9 mouse cellular contexts compared by ENCODE assay signal in the genomic region with DNA sequence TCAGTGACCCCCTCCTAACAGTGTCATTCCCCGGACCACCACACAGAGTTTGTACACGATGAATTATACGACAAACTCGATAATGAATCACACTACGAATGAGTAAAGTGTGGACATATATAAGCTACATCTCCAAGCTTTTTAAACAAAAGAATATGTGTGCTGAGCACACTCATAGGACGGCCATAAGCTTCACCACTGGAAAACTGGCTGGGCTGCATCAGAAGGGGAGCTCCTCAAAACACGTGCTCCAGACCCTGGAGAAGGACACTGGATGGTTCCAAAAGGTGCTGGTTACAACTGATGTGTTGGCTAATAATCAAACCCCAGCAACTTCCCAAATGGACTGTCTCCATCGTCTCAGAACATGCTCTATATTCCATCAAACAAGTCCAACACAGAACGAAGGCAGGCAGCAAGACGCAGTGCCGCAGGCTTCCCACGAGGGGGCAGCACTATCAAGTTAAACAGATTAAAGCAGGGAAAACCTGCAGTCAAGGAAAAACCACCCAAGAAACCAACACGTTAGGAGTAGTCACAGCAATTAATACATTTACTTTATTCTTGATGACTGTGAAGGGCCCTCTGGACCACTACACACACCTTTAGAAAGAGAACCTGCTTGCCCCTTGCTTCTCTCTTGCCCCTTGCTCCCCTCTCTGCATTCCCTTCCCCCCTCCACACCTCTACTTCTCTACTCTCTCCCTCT. TPM values are rescaled to one million over a fixed set of nuclear protein-coding genes. Genes with fewer than 3 reads are reported as not detected.
DNase-seq lines count a peak whose midpoint lies in the region; ATAC-seq lines count a peak whose summit lies in the region.
"Had no signal": no experiment of that assay in that cellular context is flagged by ENCODE, and none has a peak within 500 bp of the region (broad histone marks: within the 10 kb centered on the region; RNA-seq: fewer than 3 reads in every experiment).

No protein-coding gene starts in this region.

- no peak overlapping the region for H3K4me2 ChIP-seq in liver, embryonic 12.5 days
- H3K4me2 ChIP-seq in neural tube, embryonic 11.5 days (ENCODE audit: low read depth) = no peak overlapping the region
- H3K4me2 ChIP-seq: embryonic facial prominence, embryonic 12.5 days had no signal

- peak; percentile 35; the same call in 1 of the 2 replicates for ATAC-seq in liver, embryonic 12.5 days
- ATAC-seq in neural tube, embryonic 11.5 days (ENCODE audit: insufficient read depth, low FRiP score, low TSS enrichment) = peak; percentile 40

- H3K4me3 ChIP-seq in liver, embryonic 12.5 days = no peak overlapping the region
- H3K4me3 ChIP-seq in neural tube, embryonic 11.5 days (ENCODE audit: low read depth, low read length) = no peak overlapping the region
- H3K4me3 ChIP-seq: embryonic facial prominence, embryonic 12.5 days had no signal

- H3K4me1 ChIP-seq in liver, embryonic 12.5 days = no peaks in the 10 kb centered on the region
- H3K4me1 ChIP-seq in neural tube, embryonic 11.5 days (ENCODE audit: control insufficient read depth, insufficient read depth, low read length) = no peaks in the 10 kb centered on the region

- H3K27me3 ChIP-seq in liver, embryonic 12.5 days (replicated peaks) = no peaks in the 10 kb centered on the region
- H3K27me3 ChIP-seq in neural tube, embryonic 11.5 days (ENCODE audit: control insufficient read depth, insufficient read depth, low read length) = no peaks in the 10 kb centered on the region
- H3K27me3 ChIP-seq: embryonic facial prominence, embryonic 12.5 days had no signal

- no peak overlapping the region for H3K27ac ChIP-seq in liver, embryonic 12.5 days
- H3K27ac ChIP-seq in neural tube, embryonic 11.5 days (ENCODE audit: low read depth, low read length) = no peak overlapping the region
- H3K27ac ChIP-seq: embryonic facial prominence, embryonic 12.5 days had no signal

- H3K9me3 ChIP-seq in liver, embryonic 12.5 days (replicated peaks) = no peaks in the 10 kb centered on the region
- no peaks in the 10 kb centered on the region for H3K9me3 ChIP-seq in neural tube, embryonic 11.5 days (ENCODE audit: control insufficient read depth, low read length)
- H3K9me3 ChIP-seq: embryonic facial prominence, embryonic 12.5 days had no signal

- WGBS in liver, embryonic 12.5 days (ENCODE audit: insufficient replicate concordance) = 53% methylated on average over 13 of the region's 13 CpGs
- WGBS in neural tube, embryonic 11.5 days = 62% methylated on average over 13 of the region's 13 CpGs

- peaks cover 41% of the 10 kb centered on the region for H3K36me3 ChIP-seq in liver, embryonic 12.5 days
- no peaks in the 10 kb centered on the region for H3K36me3 ChIP-seq in neural tube, embryonic 11.5 days (ENCODE audit: control insufficient read depth, insufficient read depth, low read length)

- H3K9ac ChIP-seq in liver, embryonic 12.5 days = no peak overlapping the region
- no peak overlapping the region for H3K9ac ChIP-seq in neural tube, embryonic 11.5 days (ENCODE audit: low read length)
- H3K9ac ChIP-seq: embryonic facial prominence, embryonic 12.5 days had no signal

- DNase-seq in ovary, postnatal 10 days (ENCODE audit: low spot score) = peak; percentile 54
- no peak for DNase-seq in ovary, adult 18-20 months (ENCODE audit: low spot score)
- DNase-seq in cerebellum, postnatal 4 days (ENCODE audit: low spot score in 2 of 2) = peak; percentile 76 to 77
- DNase-seq in gastrocnemius, postnatal 10 days = peak; percentile 79
- peak; percentile 85 for DNase-seq in kidney, postnatal 10 days
- peak; percentile 73 for DNase-seq in neural tube, embryonic 11.5 days (ENCODE audit: low spot score)
- peak; percentile 58 for DNase-seq in telencephalon, adult 2 months (ENCODE audit: low read depth, low spot score)

RNA-seq across cellular contexts. Expression of a gene that starts 30.5 kb away (rescaled TPM):
- 10 to 100 TPM; 32.8 to 39.2 TPM for total RNA-seq in gastrocnemius, postnatal 10 days (2021)
- 22.1 and 22.4 TPM in 2 replicates for polyA plus RNA-seq in liver, embryonic 12.5 days (2016; fragmentation: Nextera tagmentation; extraction: Ambion mirVana)
- polyA plus RNA-seq in neural tube, embryonic 11.5 days (2014; fragmentation: Nextera tagmentation; extraction: Ambion mirVana) = 33.4 and 33.6 TPM in 2 replicates

RNA-seq across cellular contexts. Expression of a gene that starts 37.5 kb away (rescaled TPM):
- total RNA-seq in gastrocnemius, postnatal 10 days (2021) = 1 to 10 TPM; 1.9 to 3.3 TPM
- polyA plus RNA-seq in liver, embryonic 12.5 days (2016; fragmentation: Nextera tagmentation; extraction: Ambion mirVana) = 0.07 and 0.26 TPM in 2 replicates
- 2.3 and 3.0 TPM in 2 replicates for polyA plus RNA-seq in neural tube, embryonic 11.5 days (2014; fragmentation: Nextera tagmentation; extraction: Ambion mirVana)
